Mouse (Mus musculus) right cerebral cortex, postnatal 4 days (tissue): Measurements from ENCODE around the gene Enpp5.

Experiments
- DNase-seq: peaks from one replicate; pipeline ENCODE4 v3.0.0-alpha.2; 2022

Gene Enpp5

GRCm38 (mm10) chr17:44078631-44079350 lies at the start of gene Enpp5:
TSS of gene Enpp5 (plus strand) at chr17:44078813.
- DNase-seq: peak; percentile 86

GRCm38 (mm10) chr17:44029616-44030015 lies 49.0 kb upstream of the Enpp5 start:
- no peak for DNase-seq

GRCm38 (mm10) chr17:44030776-44031587 lies 47.6 kb upstream of the Enpp5 start:
- no peak for DNase-seq

- DNase-seq: no peak
These were observed 43.6 kb upstream of the Enpp5 start for GRCm38 (mm10) chr17:44035005-44035404.

- DNase-seq: peak; percentile 60
These were observed 40.0 kb upstream of the Enpp5 start for GRCm38 (mm10) chr17:44038656-44039055.

GRCm38 (mm10) chr17:44040449-44040848 lies 38.2 kb upstream of the Enpp5 start:
- DNase-seq: no peak

GRCm38 (mm10) chr17:44042301-44042700 lies 36.3 kb upstream of the Enpp5 start:
- no peak for DNase-seq

- DNase-seq: no peak
These were observed 35.8 kb upstream of the Enpp5 start for GRCm38 (mm10) chr17:44042861-44043260.

- DNase-seq: no peak
These were observed 25.2 kb upstream of the Enpp5 start for GRCm38 (mm10) chr17:44053427-44053826.

- no peak for DNase-seq
These were observed 21.5 kb upstream of the Enpp5 start for GRCm38 (mm10) chr17:44057123-44057522.

GRCm38 (mm10) chr17:44058145-44058544 lies 20.5 kb upstream of the Enpp5 start:
- no peak for DNase-seq

GRCm38 (mm10) chr17:44060781-44061180 lies 17.8 kb upstream of the Enpp5 start:
- DNase-seq: no peak

- DNase-seq: no peak
These were observed 17.2 kb upstream of the Enpp5 start for GRCm38 (mm10) chr17:44061289-44061890.

- DNase-seq: no peak
These were observed 9.7 kb upstream of the Enpp5 start for GRCm38 (mm10) chr17:44068876-44069275.

GRCm38 (mm10) chr17:44071680-44072079 lies 6.9 kb upstream of the Enpp5 start:
- no peak for DNase-seq

GRCm38 (mm10) chr17:44075601-44076000 lies 3.0 kb upstream of the Enpp5 start:
- DNase-seq: no peak

GRCm38 (mm10) chr17:44076051-44076680 lies 2.4 kb upstream of the Enpp5 start:
- DNase-seq: no peak

- DNase-seq: no peak
These were observed 1.3 kb upstream of the Enpp5 start for GRCm38 (mm10) chr17:44077146-44077842.

GRCm38 (mm10) chr17:44077843-44078160 lies 811 bp upstream of the Enpp5 start:
- no peak for DNase-seq

GRCm38 (mm10) chr17:44083156-44083555 lies 4.5 kb downstream of the Enpp5 start:
- no peak for DNase-seq

- DNase-seq: no peak
These were observed 9.6 kb downstream of the Enpp5 start for GRCm38 (mm10) chr17:44088226-44088625.

GRCm38 (mm10) chr17:44090916-44091315 lies 12.3 kb downstream of the Enpp5 start:
- no peak for DNase-seq

GRCm38 (mm10) chr17:44091512-44091911 lies 12.9 kb downstream of the Enpp5 start:
- DNase-seq: no peak
